Mouse (Mus musculus): ENCODE measurements around the gene Kcnj5. TPM values are rescaled to one million over a fixed set of nuclear protein-coding genes. Genes with fewer than 3 reads are reported as not detected.

The Kcnj5 gene
- 0.20 and 0.27 TPM in 2 replicates for polyA plus RNA-seq (2014; fragmentation: Nextera tagmentation; extraction: Ambion mirVana)

- H3K27me3 ChIP-seq (ENCODE audit: control insufficient read depth, insufficient read depth, low read length), result peaks cover 17% of the 10 kb centered on the region
- no peaks in the 10 kb centered on the region for H3K9me3 ChIP-seq (ENCODE audit: control insufficient read depth, low read length)
- H3K4me1 ChIP-seq (ENCODE audit: control insufficient read depth, insufficient read depth, low read length), result peaks cover 11% of the 10 kb centered on the region; the same call in 1 of the 2 replicates
- H3K27ac ChIP-seq (ENCODE audit: low read depth, low read length), result no peak within 1 kb of the TSS
- WGBS, result 0% methylated on average over 18 of the region's 20 CpGs
- H3K36me3 ChIP-seq (ENCODE audit: control insufficient read depth, insufficient read depth, low read length), result no peaks in the 10 kb centered on the region
- peak within 1 kb of the TSS; percentile 32 for H3K4me3 ChIP-seq (ENCODE audit: low read depth, low read length)
- peak within 1 kb of the TSS; percentile 67 for H3K4me2 ChIP-seq (ENCODE audit: low read depth, low read length)
- ATAC-seq (ENCODE audit: low read depth), result peak; percentile 53
- H3K9ac ChIP-seq (replicated peaks; ENCODE audit: low read depth, low read length), result peak within 1 kb of the TSS; percentile 39
Observed at GRCm38 (mm10) chr9:32344051-32344450, at the start of gene Kcnj5. TSS of gene Kcnj5 (minus strand) at chr9:32344350.

GRCm38 (mm10) chr9:32392716-32393115, 48.6 kb upstream of the Kcnj5 start:
- Histone ChIP-seq H3K36me3 (ENCODE audit: control insufficient read depth, insufficient read depth, low read length) (no peaks in the 10 kb centered on the region), H3K9me3 (ENCODE audit: control insufficient read depth, low read length) (no peaks in the 10 kb centered on the region), H3K9ac (replicated peaks; ENCODE audit: low read depth, low read length) (no peak overlapping the region), H3K4me1 (ENCODE audit: control insufficient read depth, insufficient read depth, low read length) (no peaks in the 10 kb centered on the region), H3K27ac (ENCODE audit: low read depth, low read length) (no peak overlapping the region), H3K4me2 (ENCODE audit: low read depth, low read length) (no peak overlapping the region), H3K4me3 (ENCODE audit: low read depth, low read length) (no peak overlapping the region), H3K27me3 (ENCODE audit: control insufficient read depth, insufficient read depth, low read length) (no peaks in the 10 kb centered on the region)
- WGBS, result 85% methylated on average over 6 of the region's 6 CpGs
- ATAC-seq (ENCODE audit: low read depth), result no peak

- Histone ChIP-seq H3K4me1 (ENCODE audit: control insufficient read depth, insufficient read depth, low read length) (no peaks in the 10 kb centered on the region), H3K27ac (ENCODE audit: low read depth, low read length) (no peak overlapping the region), H3K27me3 (ENCODE audit: control insufficient read depth, insufficient read depth, low read length) (no peaks in the 10 kb centered on the region), H3K4me2 (ENCODE audit: low read depth, low read length) (no peak overlapping the region), H3K9me3 (ENCODE audit: control insufficient read depth, low read length) (no peaks in the 10 kb centered on the region), H3K4me3 (ENCODE audit: low read depth, low read length) (no peak overlapping the region), H3K36me3 (ENCODE audit: control insufficient read depth, insufficient read depth, low read length) (no peaks in the 10 kb centered on the region), H3K9ac (replicated peaks; ENCODE audit: low read depth, low read length) (no peak overlapping the region)
- WGBS, result 91% methylated on average over 9 of the region's 9 CpGs
- ATAC-seq (ENCODE audit: low read depth), result no peak
Observed at GRCm38 (mm10) chr9:32391701-32392100, 47.6 kb upstream of the Kcnj5 start.

- H3K36me3 ChIP-seq (ENCODE audit: control insufficient read depth, insufficient read depth, low read length), result no peaks in the 10 kb centered on the region
- H3K9ac ChIP-seq (replicated peaks; ENCODE audit: low read depth, low read length), result no peak overlapping the region
- no peaks in the 10 kb centered on the region for H3K27me3 ChIP-seq (ENCODE audit: control insufficient read depth, insufficient read depth, low read length)
- H3K4me1 ChIP-seq (ENCODE audit: control insufficient read depth, insufficient read depth, low read length), result no peaks in the 10 kb centered on the region
- H3K4me3 ChIP-seq (ENCODE audit: low read depth, low read length), result no peak overlapping the region
- no peaks in the 10 kb centered on the region for H3K9me3 ChIP-seq (ENCODE audit: control insufficient read depth, low read length)
- WGBS, result 82% methylated on average over 5 of the region's 5 CpGs
- no peak overlapping the region for H3K27ac ChIP-seq (ENCODE audit: low read depth, low read length)
- no peak overlapping the region for H3K4me2 ChIP-seq (ENCODE audit: low read depth, low read length)
- ATAC-seq (ENCODE audit: low read depth), result no peak
Observed at GRCm38 (mm10) chr9:32391092-32391491, 46.9 kb upstream of the Kcnj5 start.

- no peak overlapping the region for H3K4me2 ChIP-seq (ENCODE audit: low read depth, low read length)
- ATAC-seq (ENCODE audit: low read depth), result no peak
- H3K27me3 ChIP-seq (ENCODE audit: control insufficient read depth, insufficient read depth, low read length), result no peaks in the 10 kb centered on the region
- no peak overlapping the region for H3K27ac ChIP-seq (ENCODE audit: low read depth, low read length)
- 92% methylated on average over 1 of the region's 1 CpGs for WGBS
- no peaks in the 10 kb centered on the region for H3K36me3 ChIP-seq (ENCODE audit: control insufficient read depth, insufficient read depth, low read length)
- no peak overlapping the region for H3K4me3 ChIP-seq (ENCODE audit: low read depth, low read length)
- H3K4me1 ChIP-seq (ENCODE audit: control insufficient read depth, insufficient read depth, low read length), result no peaks in the 10 kb centered on the region
- H3K9me3 ChIP-seq (ENCODE audit: control insufficient read depth, low read length), result no peaks in the 10 kb centered on the region
- no peak overlapping the region for H3K9ac ChIP-seq (replicated peaks; ENCODE audit: low read depth, low read length)
Observed at GRCm38 (mm10) chr9:32388120-32388519, 44.0 kb upstream of the Kcnj5 start.

- WGBS, result 85% methylated on average over 4 of the region's 4 CpGs
Observed at GRCm38 (mm10) chr9:32384906-32385305, 40.8 kb upstream of the Kcnj5 start.

GRCm38 (mm10) chr9:32376863-32377590, 32.9 kb upstream of the Kcnj5 start:
- ATAC-seq (ENCODE audit: low read depth), result no peak
- no peaks in the 10 kb centered on the region for H3K27me3 ChIP-seq (ENCODE audit: control insufficient read depth, insufficient read depth, low read length)
- no peaks in the 10 kb centered on the region for H3K4me1 ChIP-seq (ENCODE audit: control insufficient read depth, insufficient read depth, low read length)
- no peak overlapping the region for H3K9ac ChIP-seq (replicated peaks; ENCODE audit: low read depth, low read length)
- H3K27ac ChIP-seq (ENCODE audit: low read depth, low read length), result no peak overlapping the region
- H3K9me3 ChIP-seq (ENCODE audit: control insufficient read depth, low read length), result no peaks in the 10 kb centered on the region
- no peak overlapping the region for H3K4me3 ChIP-seq (ENCODE audit: low read depth, low read length)
- no peak overlapping the region for H3K4me2 ChIP-seq (ENCODE audit: low read depth, low read length)
- no peaks in the 10 kb centered on the region for H3K36me3 ChIP-seq (ENCODE audit: control insufficient read depth, insufficient read depth, low read length)
- 88% methylated on average over 5 of the region's 5 CpGs for WGBS

More at GRCm38 (mm10) chr9:32384906-32385305, 40.8 kb upstream of the Kcnj5 start:
- Histone ChIP-seq H3K36me3 (ENCODE audit: control insufficient read depth, insufficient read depth, low read length) (no peaks in the 10 kb centered on the region), H3K27me3 (ENCODE audit: control insufficient read depth, insufficient read depth, low read length) (no peaks in the 10 kb centered on the region), H3K4me2 (ENCODE audit: low read depth, low read length) (no peak overlapping the region), H3K4me3 (ENCODE audit: low read depth, low read length) (no peak overlapping the region), H3K9ac (replicated peaks; ENCODE audit: low read depth, low read length) (no peak overlapping the region), H3K27ac (ENCODE audit: low read depth, low read length) (no peak overlapping the region), H3K9me3 (ENCODE audit: control insufficient read depth, low read length) (no peaks in the 10 kb centered on the region), H3K4me1 (ENCODE audit: control insufficient read depth, insufficient read depth, low read length) (no peaks in the 10 kb centered on the region)
- ATAC-seq (ENCODE audit: low read depth), result no peak

GRCm38 (mm10) chr9:32376031-32376430, 31.9 kb upstream of the Kcnj5 start:
- no peak for ATAC-seq (ENCODE audit: low read depth)
- no peak overlapping the region for H3K4me2 ChIP-seq (ENCODE audit: low read depth, low read length)
- H3K9me3 ChIP-seq (ENCODE audit: control insufficient read depth, low read length), result no peaks in the 10 kb centered on the region
- H3K4me1 ChIP-seq (ENCODE audit: control insufficient read depth, insufficient read depth, low read length), result no peaks in the 10 kb centered on the region
- H3K36me3 ChIP-seq (ENCODE audit: control insufficient read depth, insufficient read depth, low read length), result no peaks in the 10 kb centered on the region
- H3K27ac ChIP-seq (ENCODE audit: low read depth, low read length), result no peak overlapping the region
- H3K9ac ChIP-seq (replicated peaks; ENCODE audit: low read depth, low read length), result no peak overlapping the region
- H3K27me3 ChIP-seq (ENCODE audit: control insufficient read depth, insufficient read depth, low read length), result no peaks in the 10 kb centered on the region
- 86% methylated on average over 7 of the region's 7 CpGs for WGBS
- no peak overlapping the region for H3K4me3 ChIP-seq (ENCODE audit: low read depth, low read length)

GRCm38 (mm10) chr9:32373656-32374055, 29.5 kb upstream of the Kcnj5 start:
- H3K4me1 ChIP-seq (ENCODE audit: control insufficient read depth, insufficient read depth, low read length), result no peaks in the 10 kb centered on the region; the same call in 1 of the 2 replicates
- H3K4me2 ChIP-seq (ENCODE audit: low read depth, low read length), result no peak overlapping the region
- H3K4me3 ChIP-seq (ENCODE audit: low read depth, low read length), result no peak overlapping the region
- H3K27me3 ChIP-seq (ENCODE audit: control insufficient read depth, insufficient read depth, low read length), result no peaks in the 10 kb centered on the region
- H3K36me3 ChIP-seq (ENCODE audit: control insufficient read depth, insufficient read depth, low read length), result no peaks in the 10 kb centered on the region
- WGBS, result 91% methylated on average over 6 of the region's 6 CpGs
- H3K9me3 ChIP-seq (ENCODE audit: control insufficient read depth, low read length), result no peaks in the 10 kb centered on the region
- no peak for ATAC-seq (ENCODE audit: low read depth)
- H3K9ac ChIP-seq (replicated peaks; ENCODE audit: low read depth, low read length), result no peak overlapping the region
- no peak overlapping the region for H3K27ac ChIP-seq (ENCODE audit: low read depth, low read length)
